Mouse (Mus musculus): ENCODE results near the gene Ahdc1.

DNA sequence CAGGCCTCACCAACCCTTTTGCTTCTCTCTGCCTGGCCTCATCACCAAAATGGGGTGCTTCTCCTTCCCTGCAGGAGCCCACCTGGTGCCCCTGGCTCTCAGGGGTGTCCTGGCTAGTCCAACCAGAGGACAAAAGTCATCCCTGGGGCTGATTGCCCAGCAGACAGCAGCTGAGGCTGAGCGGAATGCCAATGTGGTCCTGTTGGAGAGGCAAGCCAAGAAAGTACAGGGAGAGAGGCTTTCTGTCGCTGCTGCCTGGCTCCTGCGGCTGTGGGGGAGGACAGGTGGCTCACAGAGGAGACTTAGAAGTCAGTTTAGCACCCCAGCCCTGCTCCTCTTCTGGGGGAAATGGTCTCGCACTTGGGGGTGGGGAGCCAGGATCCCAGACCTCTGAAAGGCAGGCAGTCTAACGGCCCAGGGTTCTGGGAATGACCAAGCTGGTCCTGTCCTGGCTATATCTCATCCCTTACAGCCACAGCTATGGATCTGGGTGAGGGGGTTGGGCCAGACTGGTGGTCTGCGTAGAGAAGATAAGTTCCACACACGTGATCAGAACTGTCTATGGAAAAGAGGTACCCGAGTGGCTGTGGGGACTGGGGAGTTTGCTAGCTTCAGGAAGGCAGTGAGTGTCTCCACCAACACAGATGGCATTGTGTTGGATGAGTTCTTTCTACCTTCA, 64.0 kb downstream of the Ahdc1 start:
- TF ChIP-seq CTCF (IDR thresholded peaks at IDR 0.05; ENCODE audit: insufficient read depth, low read length) (no peak), POLR2A (IDR thresholded peaks at IDR 0.05; ENCODE audit: borderline replicate concordance, extremely low read depth, low read depth, low read length) (no peak)

Data from lung, adult 2 months (tissue).